Mouse (Mus musculus): Measurements from ENCODE around the gene Nktr. TPM values are rescaled to one million over a fixed set of nuclear protein-coding genes. Genes with fewer than 3 reads are reported as not detected.

The Nktr gene
- polyA plus RNA-seq, 1 experiment from 2014 or later, result 45.9 TPM

GRCm38 (mm10) chr9:121710584-121710975 lies 8.4 kb upstream of the Nktr start:
- H3K4me1 ChIP-seq (replicated peaks), result peaks cover 29% of the 10 kb centered on the region
- H3K27me3 ChIP-seq (ENCODE audit: insufficient read depth, poor library complexity, severe bottlenecking), result peaks cover 8% of the 10 kb centered on the region; the same call in 1 of the 2 replicates
- peaks cover 17% of the 10 kb centered on the region for H3K36me3 ChIP-seq
- H3K4me3 ChIP-seq, result peak overlapping the region; percentile 89
- DNase-seq (ENCODE audit: low spot score), result no peak
- no peaks in the 10 kb centered on the region for H3K9me3 ChIP-seq
- whole genome bisulfite sequencing, result under 1% methylated on average over 18 of the region's 18 CpGs
- H3K27ac ChIP-seq, result peak overlapping the region; percentile 92

- Histone ChIP-seq H3K4me1 (replicated peaks) (peaks cover 23% of the 10 kb centered on the region), H3K36me3 (peaks cover 21% of the 10 kb centered on the region), H3K9me3 (no peaks in the 10 kb centered on the region), H3K4me3 (no peak overlapping the region), H3K27me3 (ENCODE audit: insufficient read depth, poor library complexity, severe bottlenecking) (no peaks in the 10 kb centered on the region), H3K27ac (no peak overlapping the region)
- 88% methylated on average over 2 of the region's 2 CpGs for WGBS
- DNase-seq (ENCODE audit: low spot score), result no peak
These were observed 1.9 kb upstream of the Nktr start for GRCm38 (mm10) chr9:121717048-121717447.

GRCm38 (mm10) chr9:121718070-121718705 lies 781 bp upstream of the Nktr start:
- no peaks in the 10 kb centered on the region for H3K9me3 ChIP-seq
- H3K27me3 ChIP-seq (ENCODE audit: insufficient read depth, poor library complexity, severe bottlenecking), result no peaks in the 10 kb centered on the region
- peak overlapping the region; percentile 91 for H3K4me3 ChIP-seq
- DNase-seq (ENCODE audit: low spot score), result no peak
- H3K27ac ChIP-seq, result peak overlapping the region; percentile 97
- H3K4me1 ChIP-seq (replicated peaks), result peaks cover 21% of the 10 kb centered on the region
- H3K36me3 ChIP-seq, result peaks cover 11% of the 10 kb centered on the region
- 66% methylated on average over 15 of the region's 15 CpGs for WGBS

- under 1% methylated on average over 81 of the region's 87 CpGs for WGBS
- peak; percentile 53 for DNase-seq (ENCODE audit: low spot score)
- Histone ChIP-seq H3K27me3 (ENCODE audit: insufficient read depth, poor library complexity, severe bottlenecking) (no peaks in the 10 kb centered on the region), H3K4me1 (replicated peaks) (peaks cover 21% of the 10 kb centered on the region), H3K36me3 (0 out of 2 replicates have a peak, but pooled peaks cover 4% of the 10 kb centered on the region), H3K9me3 (no peaks in the 10 kb centered on the region), H3K27ac (peak overlapping the region; percentile 97), H3K4me3 (peak overlapping the region; percentile 91)
These were observed 670 bp downstream of the Nktr start for GRCm38 (mm10) chr9:121719347-121720331.

GRCm38 (mm10) chr9:121740490-121740889 lies 21.5 kb downstream of the Nktr start:
- 92% methylated on average over 6 of the region's 6 CpGs for WGBS
- no peak overlapping the region for H3K27ac ChIP-seq
- no peaks in the 10 kb centered on the region for H3K9me3 ChIP-seq
- DNase-seq (ENCODE audit: low spot score), result no peak
- peaks cover 79% of the 10 kb centered on the region for H3K36me3 ChIP-seq
- no peak overlapping the region for H3K4me3 ChIP-seq
- no peaks in the 10 kb centered on the region for H3K4me1 ChIP-seq (replicated peaks)
- H3K27me3 ChIP-seq (ENCODE audit: insufficient read depth, poor library complexity, severe bottlenecking), result no peaks in the 10 kb centered on the region

GRCm38 (mm10) chr9:121741168-121741567 lies 22.2 kb downstream of the Nktr start:
- 90% methylated on average over 3 of the region's 3 CpGs for WGBS
- Histone ChIP-seq H3K27ac (no peak overlapping the region), H3K27me3 (ENCODE audit: insufficient read depth, poor library complexity, severe bottlenecking) (no peaks in the 10 kb centered on the region), H3K9me3 (no peaks in the 10 kb centered on the region), H3K4me3 (no peak overlapping the region), H3K36me3 (peaks cover 79% of the 10 kb centered on the region), H3K4me1 (replicated peaks) (no peaks in the 10 kb centered on the region)
- DNase-seq (ENCODE audit: low spot score), result no peak

- Histone ChIP-seq H3K27ac (no peak overlapping the region), H3K36me3 (peaks cover 93% of the 10 kb centered on the region), H3K9me3 (no peaks in the 10 kb centered on the region), H3K4me3 (no peak overlapping the region), H3K27me3 (ENCODE audit: insufficient read depth, poor library complexity, severe bottlenecking) (no peaks in the 10 kb centered on the region), H3K4me1 (replicated peaks) (no peaks in the 10 kb centered on the region)
- WGBS, result 90% methylated on average over 8 of the region's 8 CpGs
- no peak for DNase-seq (ENCODE audit: low spot score)
These were observed 25.1 kb downstream of the Nktr start for GRCm38 (mm10) chr9:121744051-121744450.

GRCm38 (mm10) chr9:121752774-121753173 lies 33.8 kb downstream of the Nktr start:
- Histone ChIP-seq H3K27me3 (ENCODE audit: insufficient read depth, poor library complexity, severe bottlenecking) (no peaks in the 10 kb centered on the region; the same call in 1 of the 2 replicates), H3K9me3 (no peaks in the 10 kb centered on the region), H3K4me1 (replicated peaks) (peaks cover 4% of the 10 kb centered on the region), H3K4me3 (no peak overlapping the region), H3K27ac (no peak overlapping the region), H3K36me3 (peaks cover 96% of the 10 kb centered on the region)
- DNase-seq (ENCODE audit: low spot score), result no peak
- 95% methylated on average over 9 of the region's 9 CpGs for WGBS

GRCm38 (mm10) chr9:121754624-121755023 lies 35.7 kb downstream of the Nktr start:
- H3K4me3 ChIP-seq, result no peak overlapping the region
- peaks cover 79% of the 10 kb centered on the region for H3K36me3 ChIP-seq
- H3K4me1 ChIP-seq (replicated peaks), result peaks cover 22% of the 10 kb centered on the region
- DNase-seq (ENCODE audit: low spot score), result no peak
- WGBS, result 96% methylated on average over 3 of the region's 3 CpGs
- H3K27me3 ChIP-seq (ENCODE audit: insufficient read depth, poor library complexity, severe bottlenecking), result no peaks in the 10 kb centered on the region; the same call in 1 of the 2 replicates
- H3K9me3 ChIP-seq, result no peaks in the 10 kb centered on the region
- H3K27ac ChIP-seq, result no peak overlapping the region

GRCm38 (mm10) chr9:121756785-121757184 lies 37.8 kb downstream of the Nktr start:
- Histone ChIP-seq H3K4me3 (no peak overlapping the region), H3K4me1 (replicated peaks) (peaks cover 41% of the 10 kb centered on the region), H3K9me3 (no peaks in the 10 kb centered on the region), H3K27ac (no peak overlapping the region), H3K27me3 (ENCODE audit: insufficient read depth, poor library complexity, severe bottlenecking) (no peaks in the 10 kb centered on the region; the same call in 1 of the 2 replicates), H3K36me3 (peaks cover 60% of the 10 kb centered on the region)
- DNase-seq (ENCODE audit: low spot score), result no peak
- 88% methylated on average over 3 of the region's 3 CpGs for WGBS

- 0 out of 2 replicates have a peak overlapping the region, but pooled peaks have one; percentile 8 for H3K27ac ChIP-seq
- peaks cover 59% of the 10 kb centered on the region for H3K36me3 ChIP-seq
These were observed 38.5 kb downstream of the Nktr start for GRCm38 (mm10) chr9:121757432-121757831.

GRCm38 (mm10) chr9:121757835-121758814 lies 39.2 kb downstream of the Nktr start:
- Histone ChIP-seq H3K4me1 (replicated peaks) (peaks cover 48% of the 10 kb centered on the region), H3K27me3 (ENCODE audit: insufficient read depth, poor library complexity, severe bottlenecking) (no peaks in the 10 kb centered on the region; the same call in 1 of the 2 replicates), H3K36me3 (peaks cover 59% of the 10 kb centered on the region), H3K27ac (0 out of 2 replicates have a peak overlapping the region, but pooled peaks have one; percentile 8), H3K4me3 (peak overlapping the region; percentile 83), H3K9me3 (no peaks in the 10 kb centered on the region)
- 46% methylated on average over 10 of the region's 10 CpGs for WGBS
- peak; percentile 27 for DNase-seq (ENCODE audit: low spot score)

More at GRCm38 (mm10) chr9:121757432-121757831, 38.5 kb downstream of the Nktr start:
- no peak for DNase-seq (ENCODE audit: low spot score)
- Histone ChIP-seq H3K4me3 (no peak overlapping the region), H3K27me3 (ENCODE audit: insufficient read depth, poor library complexity, severe bottlenecking) (no peaks in the 10 kb centered on the region; the same call in 1 of the 2 replicates), H3K4me1 (replicated peaks) (peaks cover 48% of the 10 kb centered on the region), H3K9me3 (no peaks in the 10 kb centered on the region)
- 80% methylated on average over 3 of the region's 3 CpGs for WGBS

Data from hindbrain, embryonic 10.5 days (tissue).